Mouse (Mus musculus): ENCODE measurements around the gene Stoml2.
"Not testable (repeated sequence)": the region's sequence is repeated elsewhere in the genome, so short reads cannot be mapped to it uniquely, and the experiment has no call there.

The Stoml2 gene

DNA sequence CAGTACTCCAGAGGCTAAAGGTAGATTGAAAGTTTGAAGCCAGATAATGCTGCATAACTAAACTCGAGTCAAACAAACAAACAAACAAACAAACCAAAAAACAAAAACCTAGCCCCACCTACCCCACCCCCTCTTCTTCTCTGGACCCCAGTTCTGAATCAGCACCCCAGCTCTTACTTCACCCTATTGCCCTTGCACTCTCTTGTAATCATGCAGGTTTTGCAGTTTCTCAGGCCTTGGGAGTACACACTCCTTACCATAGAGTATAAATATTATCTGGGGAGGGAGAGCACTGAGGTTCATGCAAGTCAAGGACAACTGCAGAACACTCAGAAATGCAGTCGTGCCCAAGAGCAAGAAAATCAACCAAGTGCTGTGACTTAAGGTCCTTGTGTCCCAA is 30.2 kb downstream of the Stoml2 start:
- no peak for DNase-seq

DNA sequence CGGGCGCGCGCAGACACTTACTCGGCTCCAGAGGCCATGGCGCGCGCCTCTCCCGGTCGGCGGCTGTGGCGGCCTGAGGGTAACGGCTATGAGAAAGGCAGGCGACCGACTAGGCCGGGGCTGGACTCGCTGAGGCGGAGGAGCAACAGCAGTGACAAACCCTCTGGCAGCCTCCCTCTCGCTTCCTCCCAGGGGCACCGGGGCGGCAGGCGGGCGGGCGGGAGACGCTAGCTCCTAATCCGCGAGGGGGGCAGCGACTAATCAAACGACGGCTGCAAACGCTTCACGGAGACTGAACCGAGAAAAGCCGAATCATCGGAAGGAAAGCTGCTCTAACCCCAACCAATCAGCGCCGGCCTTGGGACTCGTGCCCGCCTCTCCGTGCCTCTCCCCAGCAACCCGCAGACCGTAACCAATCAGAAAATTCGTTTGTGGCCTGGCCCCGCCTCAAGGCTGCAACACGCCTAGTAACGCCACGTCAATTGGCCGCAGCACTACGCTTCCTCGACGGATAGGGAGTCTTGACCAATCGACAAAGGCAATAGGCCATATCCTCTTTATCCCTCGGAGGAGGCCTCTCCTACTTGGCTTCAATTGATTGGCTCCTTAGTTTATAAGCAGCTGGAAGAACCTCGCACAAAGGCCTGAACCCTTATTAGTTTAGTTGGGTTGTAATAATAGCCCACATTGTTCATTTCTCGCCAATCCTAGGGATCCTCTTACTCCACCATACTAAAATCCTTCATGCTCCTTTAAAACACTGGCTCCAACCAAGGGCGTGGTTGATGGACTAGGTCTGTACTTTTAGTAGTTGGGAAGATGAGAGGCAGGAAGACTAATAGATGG is 31.1 kb downstream of the Stoml2 start, which contains the start of gene Vcp:
Gene Vcp (minus strand): TSS at position 367 of the 846 bp plus-strand sequence.
- DNase-seq = peak; percentile 99

DNA sequence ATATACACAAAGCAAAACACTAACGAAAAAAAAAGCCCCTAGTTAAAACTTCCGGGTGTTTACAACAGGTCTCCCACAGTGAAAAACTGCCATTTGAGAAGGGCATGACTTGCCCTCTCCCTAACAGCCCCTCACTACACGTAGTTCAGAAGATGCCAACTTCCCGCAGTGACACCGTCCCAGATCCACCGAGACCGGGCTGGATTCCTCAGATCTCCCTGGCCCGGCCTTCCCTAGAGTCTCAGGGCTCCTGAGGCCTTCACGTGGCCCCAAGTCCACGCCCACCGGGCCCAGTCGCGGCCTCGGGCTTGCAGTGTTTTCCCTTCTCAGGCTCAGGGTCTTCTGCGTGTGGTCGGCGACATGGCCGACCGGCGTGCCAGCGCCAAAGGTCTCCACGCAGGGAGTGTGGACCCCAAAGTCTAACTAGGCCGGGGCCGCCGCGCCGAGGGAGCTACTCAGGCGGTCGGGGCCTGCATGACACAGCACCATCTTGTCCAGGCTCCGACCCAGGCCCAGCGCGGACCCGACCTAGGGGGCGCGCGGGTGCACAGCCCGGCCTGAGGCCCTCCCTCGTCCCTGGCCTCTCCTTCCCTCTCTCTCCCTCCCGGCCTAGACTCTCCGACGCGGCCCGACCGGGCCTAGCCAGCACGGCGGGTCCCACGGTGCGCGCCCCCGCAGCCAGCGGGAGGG is 31.9 kb downstream of the Stoml2 start:
- peak; percentile 80 to 89 for DNase-seq

DNA sequence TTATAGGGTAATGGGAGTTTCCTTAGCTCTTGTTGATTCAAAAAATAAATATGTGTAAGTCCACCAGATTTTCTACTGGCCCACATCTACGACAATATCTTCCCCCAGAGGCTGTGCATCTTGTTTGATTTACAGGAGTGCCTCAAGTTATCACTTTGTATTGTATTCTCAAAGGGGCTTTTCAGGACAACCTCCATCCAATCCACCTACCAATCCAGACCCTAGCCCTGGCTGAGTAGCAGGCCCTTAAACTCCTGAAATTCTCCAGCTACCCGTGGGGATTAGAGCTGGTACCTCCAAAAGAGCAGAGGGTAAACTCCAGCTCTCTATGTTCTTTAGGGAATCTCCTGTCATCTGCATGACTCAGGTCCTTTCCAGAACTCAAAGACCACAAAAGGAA is 33.5 kb downstream of the Stoml2 start:
- DNase-seq = no peak

DNA sequence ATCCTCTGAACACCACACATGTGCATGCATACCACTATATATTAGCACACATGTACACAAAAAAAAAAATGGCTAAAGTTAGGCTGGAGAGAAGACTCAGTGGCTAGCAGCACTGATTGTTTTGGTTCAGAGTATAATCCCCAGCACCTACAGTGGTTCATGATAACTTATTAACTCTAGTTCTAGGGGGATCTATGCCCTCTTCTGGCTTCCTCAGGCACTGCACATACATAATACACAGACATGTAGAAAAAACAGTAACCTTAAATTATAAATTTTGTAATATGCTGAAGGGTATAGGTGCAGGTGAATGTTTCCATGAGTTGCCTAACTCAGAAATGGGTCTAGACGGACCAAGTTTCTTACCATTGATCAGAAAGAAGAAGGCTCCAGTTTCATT is 43.2 kb downstream of the Stoml2 start:
- DNase-seq = peak in 1 of 2 experiments; percentile 14

DNA sequence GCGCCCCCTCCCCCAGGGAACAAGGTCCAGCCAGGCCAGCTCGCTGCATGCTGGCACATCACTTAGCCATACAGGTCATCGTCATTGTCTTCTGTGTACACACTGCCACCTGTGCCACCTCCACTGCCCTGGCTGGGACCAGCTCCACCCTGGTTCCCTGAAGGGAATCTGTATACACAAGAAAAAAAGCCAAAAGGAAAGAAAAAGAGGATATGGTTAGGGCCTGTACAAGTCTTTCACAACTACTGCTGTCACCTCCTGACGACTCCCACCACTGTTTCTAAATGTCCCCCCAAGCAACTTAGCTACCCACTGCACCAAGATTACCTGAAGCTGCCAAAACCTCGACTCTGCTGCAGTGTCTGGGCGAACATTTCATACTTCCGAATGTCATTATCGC is 51.0 kb downstream of the Stoml2 start:
- not testable (repeated sequence) for DNase-seq

DNA sequence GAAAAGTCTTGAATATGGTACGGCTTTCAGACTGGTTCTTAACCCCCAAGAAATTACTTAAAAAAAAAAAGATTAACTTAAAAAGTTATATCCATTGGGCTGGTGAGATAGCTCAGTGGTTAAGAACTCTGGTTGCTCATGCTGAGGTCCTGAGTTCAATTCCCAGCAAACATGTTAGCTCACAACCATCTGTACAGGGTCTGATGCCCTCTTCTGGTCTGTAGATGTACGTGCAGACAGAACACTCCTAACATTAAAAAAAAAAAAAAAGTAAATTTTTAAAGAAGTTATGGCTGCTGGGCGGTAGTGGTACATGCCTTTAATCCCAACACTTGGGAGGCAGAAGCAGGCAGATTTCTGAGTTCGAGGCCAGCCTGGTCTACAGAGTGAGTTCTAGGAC is 53.4 kb downstream of the Stoml2 start:
- DNase-seq = no peak
